Mouse (Mus musculus) gastrocnemius, adult 2 months (tissue): Measurements from ENCODE around the gene Tacr2. TPM values are rescaled to one million over a fixed set of nuclear protein-coding genes. Genes with fewer than 3 reads are reported as not detected.
A peak's percentile ranks its signal among the peaks of the same experiment; 100 is the strongest.

Experiments used
- DNase-seq: peaks from one replicate; pipeline ENCODE4 v3.0.0; 2022
- H3K27ac ChIP-seq: fragments of 200-600 bp; 2 replicates; pipeline ENCODE4 v1.8.1; 2022; ENCODE audit warnings: mild to moderate bottlenecking
- H3K4me3 ChIP-seq: fragments of 200-600 bp; 2 replicates; pipeline ENCODE4 v1.8.1; 2022; ENCODE audit warnings: mild to moderate bottlenecking, moderate library complexity
- CTCF ChIP-seq: fragments of 200-600 bp; IDR thresholded peaks from 2 replicates; pipeline ENCODE4 v1.8.1; 2022; ENCODE audit warnings: antibody characterized with exemption, mild to moderate bottlenecking, moderate library complexity
- intact Hi-C: fragments of 180-260 bp; cut with DNase I; formaldehyde crosslinking; loops from one replicate; pipeline ENCODE4 v1.15.1; 2025
- long read RNA-seq, 2 experiments: library from polyadenylated mRNA; stranded (forward); transcript quantifications; one replicate each; pipeline ENCODE4 v2.0.0; 2021
- total RNA-seq, 2 experiments: library from RNA; stranded (reverse); gene quantifications; 2 replicates each; pipeline ENCODE4 v1.2.3; 2021

The Tacr2 gene
- not detected for total RNA-seq
- long read RNA-seq, experiment 1: 0 reads
- long read RNA-seq, experiment 2: 0 reads

- intact Hi-C loops: no loop called here
- Histone ChIP-seq H3K4me3 (no peak within 1 kb of the TSS), H3K27ac (no peak within 1 kb of the TSS)
- DNase-seq: no peak
- TF ChIP-seq CTCF: no peak
These were observed at the start of gene Tacr2 for GRCm38 (mm10) chr10:62252000-62252488. TSS of gene Tacr2 (plus strand) at chr10:62252438.

GRCm38 (mm10) chr10:62202574-62202973, 49.7 kb upstream of the Tacr2 start:
- peak; percentile 63 for DNase-seq
- Histone ChIP-seq H3K27ac (peak overlapping the region; percentile 53), H3K4me3 (no peak overlapping the region)
- no peak for TF ChIP-seq CTCF
- intact Hi-C loops: no loop called here

GRCm38 (mm10) chr10:62208241-62208896, 43.9 kb upstream of the Tacr2 start:
- intact Hi-C loops: no loop called here
- Histone ChIP-seq H3K27ac (peak overlapping the region; percentile 86), H3K4me3 (no peak overlapping the region)
- TF ChIP-seq CTCF: no peak
- DNase-seq: peak; percentile 73

- intact Hi-C loops: no loop called here
These were observed 40.9 kb upstream of the Tacr2 start for GRCm38 (mm10) chr10:62211310-62211709.

GRCm38 (mm10) chr10:62215169-62215616, 37.0 kb upstream of the Tacr2 start:
- Histone ChIP-seq H3K4me3 (no peak overlapping the region), H3K27ac (no peak overlapping the region)
- intact Hi-C loops: no loop called here
- no peak for DNase-seq
- no peak for TF ChIP-seq CTCF

More at GRCm38 (mm10) chr10:62211310-62211709, 40.9 kb upstream of the Tacr2 start:
- peak; percentile 37 for DNase-seq
- TF ChIP-seq CTCF: no peak
- no peak overlapping the region for H3K4me3 ChIP-seq
- peak overlapping the region; percentile 38; the same call in 1 of the 2 replicates for H3K27ac ChIP-seq

- H3K27ac ChIP-seq: no peak overlapping the region
- no peak for DNase-seq
- intact Hi-C loops: no loop called here
- TF ChIP-seq CTCF: no peak
- H3K4me3 ChIP-seq: no peak overlapping the region
These were observed 36.6 kb upstream of the Tacr2 start for GRCm38 (mm10) chr10:62215633-62216032.

GRCm38 (mm10) chr10:62216595-62216994, 35.6 kb upstream of the Tacr2 start:
- H3K27ac ChIP-seq: peak overlapping the region; percentile 81
- peak overlapping the region; percentile 6 for H3K4me3 ChIP-seq
- intact Hi-C loops: no loop called here
- TF ChIP-seq CTCF: no peak
- peak; percentile 53 for DNase-seq

GRCm38 (mm10) chr10:62217196-62217595, 35.0 kb upstream of the Tacr2 start:
- Histone ChIP-seq H3K27ac (peak overlapping the region; percentile 81), H3K4me3 (no peak overlapping the region; the same call in 1 of the 2 replicates)
- no peak for TF ChIP-seq CTCF
- intact Hi-C loops: no loop called here
- DNase-seq: peak; percentile 34

GRCm38 (mm10) chr10:62218044-62218788, 34.0 kb upstream of the Tacr2 start:
- no peak overlapping the region for H3K4me3 ChIP-seq
- peak overlapping the region; percentile 81 for H3K27ac ChIP-seq
- intact Hi-C loops: no loop called here
- TF ChIP-seq CTCF: no peak
- DNase-seq: no peak

- no peak for DNase-seq
- H3K4me3 ChIP-seq: no peak overlapping the region
- H3K27ac ChIP-seq: peak overlapping the region; percentile 81
- TF ChIP-seq CTCF: no peak
- intact Hi-C loops: no loop called here
These were observed 33.5 kb upstream of the Tacr2 start for GRCm38 (mm10) chr10:62218789-62219172.

GRCm38 (mm10) chr10:62220732-62221514, 31.3 kb upstream of the Tacr2 start:
- Histone ChIP-seq H3K4me3 (no peak overlapping the region), H3K27ac (peak overlapping the region; percentile 12; the same call in 1 of the 2 replicates)
- intact Hi-C loops: no loop called here
- DNase-seq: peak; percentile 46
- no peak for TF ChIP-seq CTCF

GRCm38 (mm10) chr10:62221647-62222046, 30.6 kb upstream of the Tacr2 start:
- no peak overlapping the region for H3K27ac ChIP-seq
- no peak for TF ChIP-seq CTCF
- no peak for DNase-seq

GRCm38 (mm10) chr10:62222777-62223176, 29.5 kb upstream of the Tacr2 start:
- H3K4me3 ChIP-seq: peak overlapping the region; percentile 58
- peak overlapping the region; percentile 70 for H3K27ac ChIP-seq
- intact Hi-C loops: no loop called here
- no peak for TF ChIP-seq CTCF
- peak; percentile 75 for DNase-seq

More at GRCm38 (mm10) chr10:62221647-62222046, 30.6 kb upstream of the Tacr2 start:
- H3K4me3 ChIP-seq: no peak overlapping the region
- intact Hi-C loops: no loop called here
